Mouse (Mus musculus) left cerebral cortex, adult 2 months (tissue): Measurements from ENCODE around the gene Sox5. TPM values are rescaled to one million over a fixed set of nuclear protein-coding genes. Genes with fewer than 3 reads are reported as not detected.

Experiments used
- DNase-seq, 2 experiments: peaks; one replicate each; pipeline ENCODE4 v3.0.0; 2021 to 2022; ENCODE audit warnings: low spot score in 2 of 2, mixed read lengths in 1 of 2; ENCODE audit errors: extremely low spot score in 1 of 2
- H3K27ac ChIP-seq: fragments of 200-600 bp; 2 replicates; pipeline ENCODE4 v1.8.1; 2022
- H3K4me3 ChIP-seq: fragments of 200-600 bp; 2 replicates; pipeline ENCODE4 v1.8.1; 2022
- CTCF ChIP-seq: fragments of 200-600 bp; IDR thresholded peaks from 2 replicates; pipeline ENCODE4 v1.8.1; 2022; ENCODE audit warnings: antibody characterized with exemption, mild to moderate bottlenecking, moderate library complexity
- intact Hi-C: fragments of 180-260 bp; cut with DNase I; formaldehyde crosslinking; loops from one replicate; pipeline ENCODE4 v1.15.1; 2025
- total RNA-seq, 2 experiments: library from RNA; stranded (reverse); gene quantifications; 2 replicates each; pipeline ENCODE4 v1.2.3; 2021

Gene Sox5
- total RNA-seq, 2 experiments from 2014 or later: 61.5 to 63.3 TPM

GRCm38 (mm10) chr6:144111561-144111960 is 670.2 kb downstream of the Sox5 start:
- TF ChIP-seq CTCF: no peak
- no peak for DNase-seq
- H3K4me3 ChIP-seq: no peak overlapping the region
- H3K27ac ChIP-seq: no peak overlapping the region
- intact Hi-C loops: no loop called here

- DNase-seq: no peak
- no peak overlapping the region for H3K4me3 ChIP-seq
- no peak overlapping the region for H3K27ac ChIP-seq
- TF ChIP-seq CTCF: no peak
- intact Hi-C loops: no loop called here
Measured at GRCm38 (mm10) chr6:144106848-144107247, 674.9 kb downstream of the Sox5 start.

GRCm38 (mm10) chr6:144105645-144106044 is 676.1 kb downstream of the Sox5 start:
- intact Hi-C loops: no loop called here
- Histone ChIP-seq H3K27ac (no peak overlapping the region), H3K4me3 (no peak overlapping the region)
- no peak for TF ChIP-seq CTCF
- DNase-seq: no peak

DNA sequence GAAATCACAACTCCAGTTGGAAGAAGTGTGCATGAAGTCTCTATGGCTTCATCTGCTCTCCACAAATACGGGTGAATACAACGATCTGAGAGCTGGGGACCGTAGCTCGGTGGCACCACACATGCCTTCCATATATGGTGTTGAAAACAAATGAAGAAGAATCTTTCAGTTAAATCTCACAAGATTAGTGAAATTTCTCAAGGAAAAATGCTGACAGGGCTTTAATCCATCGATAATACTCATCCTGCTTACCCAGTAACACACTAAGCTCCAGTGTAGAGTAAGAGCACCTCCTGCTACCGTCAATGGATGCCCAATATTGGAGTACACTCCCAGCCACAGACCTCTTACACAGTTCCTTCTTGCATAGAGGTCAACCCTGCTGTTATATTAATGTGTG is 678.2 kb downstream of the Sox5 start:
- DNase-seq: no peak
- no peak overlapping the region for H3K4me3 ChIP-seq
- H3K27ac ChIP-seq: no peak overlapping the region
- intact Hi-C loops: no loop called here
- no peak for TF ChIP-seq CTCF

GRCm38 (mm10) chr6:144100852-144101251 is 680.9 kb downstream of the Sox5 start:
- intact Hi-C loops: no loop called here
- no peak for TF ChIP-seq CTCF
- Histone ChIP-seq H3K27ac (no peak overlapping the region), H3K4me3 (no peak overlapping the region)
- DNase-seq: no peak

- H3K27ac ChIP-seq: no peak overlapping the region; the same call in 1 of the 2 replicates
- peak; percentile 18 to 25 for DNase-seq
- no peak overlapping the region for H3K4me3 ChIP-seq
- intact Hi-C loops: no loop called here
- no peak for TF ChIP-seq CTCF
Measured at GRCm38 (mm10) chr6:144098119-144098518, 683.7 kb downstream of the Sox5 start.

DNA sequence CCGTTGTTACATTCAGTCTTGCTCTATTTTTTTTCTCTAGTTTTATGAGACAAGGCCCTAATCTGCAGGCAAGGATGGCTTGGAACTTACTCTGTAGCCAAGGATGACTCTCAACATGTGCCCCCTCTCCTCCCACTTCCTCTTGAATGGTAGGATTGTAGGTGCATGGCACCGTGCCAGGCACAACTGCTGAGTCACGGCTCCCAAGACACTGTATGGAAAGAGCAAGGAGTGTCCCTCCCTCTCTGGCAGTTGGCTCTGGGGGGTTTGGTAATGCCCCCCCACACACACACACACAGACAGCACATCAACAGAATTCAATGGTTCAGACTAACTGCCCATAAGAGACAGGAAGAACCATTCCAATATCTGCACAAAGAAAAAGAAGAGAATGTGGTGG is 693.5 kb downstream of the Sox5 start:
- Histone ChIP-seq H3K27ac (no peak overlapping the region), H3K4me3 (no peak overlapping the region)
- TF ChIP-seq CTCF: no peak
- intact Hi-C loops: no loop called here
- peak; percentile 33 for DNase-seq

GRCm38 (mm10) chr6:144086096-144086810 is 695.5 kb downstream of the Sox5 start:
- Histone ChIP-seq H3K4me3 (no peak overlapping the region), H3K27ac (no peak overlapping the region)
- no peak for TF ChIP-seq CTCF
- DNase-seq: no peak
- intact Hi-C loops: no loop called here

- Histone ChIP-seq H3K4me3 (no peak overlapping the region), H3K27ac (no peak overlapping the region)
- DNase-seq: no peak
- intact Hi-C loops: no loop called here
- no peak for TF ChIP-seq CTCF
Measured at GRCm38 (mm10) chr6:144082297-144082696, 699.5 kb downstream of the Sox5 start.

GRCm38 (mm10) chr6:144077826-144078225 is 704.0 kb downstream of the Sox5 start:
- no peak for DNase-seq
- TF ChIP-seq CTCF: no peak
- Histone ChIP-seq H3K4me3 (no peak overlapping the region), H3K27ac (no peak overlapping the region)
- intact Hi-C loops: no loop called here

DNA sequence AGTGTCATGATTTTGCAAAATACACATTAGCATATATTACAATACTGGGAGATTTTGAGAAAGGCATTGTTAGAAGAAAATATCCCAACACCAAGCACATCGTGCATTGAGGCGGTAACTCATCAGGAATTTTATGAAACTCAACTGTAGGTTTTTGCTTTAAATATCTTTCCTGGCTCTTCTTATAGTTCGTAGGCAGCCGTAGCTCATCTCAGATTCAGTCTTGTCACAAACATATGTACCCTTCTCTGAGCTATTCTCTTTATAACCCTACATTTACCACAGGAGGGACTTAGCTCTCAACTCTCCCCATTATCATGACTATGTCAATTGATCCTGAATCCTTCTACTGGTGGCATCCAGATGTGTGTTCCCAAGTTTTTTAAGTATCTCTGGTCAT is 705.4 kb downstream of the Sox5 start:
- no peak for TF ChIP-seq CTCF
- Histone ChIP-seq H3K4me3 (no peak overlapping the region), H3K27ac (peak overlapping the region; percentile 65)
- intact Hi-C loops: no loop called here
- no peak for DNase-seq

- DNase-seq: no peak
- peak overlapping the region; percentile 65; the same call in 1 of the 2 replicates for H3K27ac ChIP-seq
- intact Hi-C loops: no loop called here
- no peak overlapping the region for H3K4me3 ChIP-seq
- no peak for TF ChIP-seq CTCF
Measured at GRCm38 (mm10) chr6:144075327-144075941, 706.3 kb downstream of the Sox5 start.

DNA sequence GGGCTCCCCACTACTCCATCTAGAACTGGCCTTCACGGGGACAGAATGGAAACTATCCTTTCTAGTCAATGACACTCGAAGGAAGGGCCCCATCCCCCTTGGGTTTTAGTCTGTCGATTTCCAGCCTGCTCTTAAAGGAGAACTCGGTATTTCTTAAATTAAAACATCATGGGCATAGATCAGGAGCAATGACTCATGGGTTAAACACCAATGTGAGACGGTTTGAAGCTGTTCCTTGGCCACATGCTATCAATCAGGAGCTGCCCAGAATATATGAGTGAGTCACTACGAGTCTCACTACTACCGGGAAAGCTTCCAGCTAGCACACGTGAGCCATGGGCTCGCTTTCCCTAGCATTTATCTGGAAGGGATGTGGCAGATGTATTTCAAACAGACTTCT is 707.0 kb downstream of the Sox5 start:
- intact Hi-C loops: no loop called here
- DNase-seq: peak; percentile 33 to 38
- Histone ChIP-seq H3K4me3 (no peak overlapping the region), H3K27ac (peak overlapping the region; percentile 9)
- TF ChIP-seq CTCF: no peak
